Mouse (Mus musculus) cerebellum, adult 9-11 months (tissue): ENCODE results near the gene Pgam2.

Experiments used
- DNase-seq: peaks from one replicate; pipeline ENCODE4 v3.0.0; 2022

Pgam2 gene

DNA sequence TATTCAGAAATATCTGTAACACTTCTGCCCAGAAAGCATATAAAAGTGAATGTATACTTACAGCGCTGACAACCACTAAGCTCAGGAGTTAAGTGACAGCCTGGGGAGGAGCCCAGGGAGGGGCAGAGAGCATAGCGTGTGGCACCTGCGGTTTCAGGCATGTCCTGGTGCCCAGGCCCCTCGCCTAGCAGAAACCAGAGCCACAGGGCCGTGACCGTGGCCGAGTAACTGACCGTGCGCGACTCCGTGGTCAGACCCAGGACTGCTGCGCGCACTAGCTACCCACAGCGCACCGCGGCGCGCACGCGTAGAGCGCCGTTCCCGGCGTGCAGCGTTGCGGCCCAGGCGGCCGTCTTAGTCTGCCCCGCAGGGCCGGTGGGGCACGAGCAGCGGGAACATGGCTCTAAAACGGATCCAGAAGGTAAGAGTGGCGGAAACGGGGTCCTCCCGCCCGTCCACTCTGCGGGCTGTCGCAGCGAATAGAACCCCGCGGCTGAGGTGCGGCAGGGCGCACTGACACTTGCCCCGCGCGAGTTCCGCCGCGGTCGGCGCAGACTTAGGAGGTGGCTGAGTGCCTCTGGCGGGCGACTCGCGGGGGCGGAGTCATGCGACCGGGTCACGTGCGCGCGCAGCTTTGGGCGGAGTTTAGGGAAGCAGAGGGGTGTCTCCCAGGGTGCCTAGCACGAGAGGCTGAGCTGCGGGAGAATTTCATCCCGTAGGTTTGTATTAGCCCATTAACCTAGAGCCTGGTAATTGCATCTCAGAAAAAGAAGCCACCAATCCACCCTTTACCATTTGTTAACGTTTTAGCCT is 41.5 kb downstream of the Pgam2 start, which contains the start of gene Urgcp:
Gene Urgcp (minus strand): TSS at position 557 of the 813 bp plus-strand sequence.
- peak; percentile 94 for DNase-seq

DNA sequence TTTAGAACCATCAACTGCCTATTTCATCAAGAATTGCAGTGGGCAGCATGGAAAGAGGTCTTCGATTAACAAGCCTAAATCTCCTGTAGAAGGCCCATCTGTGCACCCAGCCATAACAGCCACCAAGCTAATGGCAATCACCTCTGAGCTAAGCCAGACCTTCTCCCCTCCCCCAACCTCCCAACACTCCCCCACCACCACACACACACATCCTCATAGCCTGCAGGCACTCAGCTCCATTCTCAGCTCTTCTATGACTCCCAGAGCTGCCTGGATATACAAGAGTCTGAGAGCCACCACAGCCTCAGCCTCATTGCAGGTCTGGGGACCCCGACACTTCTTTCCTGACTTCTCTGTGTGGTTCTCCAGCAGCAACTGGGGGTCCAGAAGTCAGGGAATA is 49.8 kb downstream of the Pgam2 start:
- DNase-seq: no peak
